Mouse (Mus musculus): Measurements from ENCODE around the gene Cacna1f. TPM values are rescaled to one million over a fixed set of nuclear protein-coding genes. Genes with fewer than 3 reads are reported as not detected.

Gene Cacna1f
- polyA plus RNA-seq, 1 experiment = 0.09 TPM

DNA sequence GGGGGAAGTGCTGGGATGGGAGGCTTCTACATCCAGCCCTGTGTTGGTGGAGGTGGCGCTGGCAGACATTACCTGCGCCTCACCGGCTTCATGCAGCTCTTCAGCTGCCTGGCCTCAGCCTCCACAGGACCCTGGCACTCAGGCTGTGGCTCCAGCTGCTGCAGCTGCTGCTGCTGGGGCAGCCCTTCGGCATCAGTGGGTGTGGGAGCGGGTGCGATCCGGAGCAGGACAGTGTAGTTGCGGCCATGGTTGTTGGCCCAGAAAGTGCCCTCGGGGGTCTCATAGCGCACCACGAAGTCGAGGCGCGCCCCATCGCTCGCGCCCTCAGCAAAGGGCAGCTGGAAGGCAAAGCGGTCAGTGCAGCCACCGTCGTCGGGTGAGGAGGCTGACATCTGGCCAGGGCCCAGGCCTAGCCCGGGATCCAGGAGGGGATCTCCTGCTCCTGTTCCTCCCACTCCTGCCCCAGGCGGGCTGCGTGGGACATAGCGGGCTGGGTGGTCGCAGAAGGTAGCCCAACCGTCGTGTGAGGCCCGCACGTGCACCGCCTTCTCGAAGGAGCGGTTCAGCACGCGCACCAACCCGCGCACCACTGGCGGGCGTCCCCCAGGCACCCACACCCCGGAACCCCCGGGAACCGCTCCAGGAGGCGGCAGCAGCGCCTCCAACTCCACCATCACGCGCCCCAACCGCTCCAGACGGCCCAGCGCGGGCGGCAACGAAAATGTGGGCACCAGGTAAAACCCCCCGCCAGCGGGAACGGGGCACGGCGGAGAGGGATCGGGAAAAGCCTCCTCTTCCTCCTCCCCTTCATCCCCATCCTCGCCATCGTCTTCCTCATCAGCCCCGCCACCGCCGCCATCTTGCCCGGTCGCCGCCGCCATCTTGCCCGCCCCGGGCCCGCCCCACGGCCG, 33.5 kb upstream of the Cacna1f start, which contains the start of gene Foxp3:
TSS of gene Foxp3 (plus strand) at position 469 of the 911 bp plus-strand sequence.
- peak within 1 kb of the TSS; percentile 94 for H3K27ac ChIP-seq (ENCODE audit: control insufficient read depth, insufficient read depth, low read depth, low read length)
- H3K36me3 ChIP-seq (ENCODE audit: control insufficient read depth, insufficient read depth, low read length) = no peaks in the 10 kb centered on the region
- peaks cover 4% of the 10 kb centered on the region for H3K4me1 ChIP-seq (ENCODE audit: control insufficient read depth, insufficient read depth, low read length)
- H3K4me3 ChIP-seq (ENCODE audit: control insufficient read depth, low read depth, low read length) = peak within 1 kb of the TSS; percentile 82
- no peak for TF ChIP-seq CTCF (IDR thresholded peaks at IDR 0.05; ENCODE audit: control insufficient read depth, insufficient read depth, insufficient replicate concordance, low read depth, low read length)
- 0 out of 2 replicates have a peak, but pooled peaks have one; percentile 20 for TF ChIP-seq POLR2A (IDR thresholded peaks at IDR 0.05; ENCODE audit: control insufficient read depth, low read depth, low read length)
- H3K27me3 ChIP-seq (ENCODE audit: control insufficient read depth, insufficient read depth, low read length) = no peaks in the 10 kb centered on the region

- Histone ChIP-seq H3K27me3 (ENCODE audit: control insufficient read depth, insufficient read depth, low read length) (no peaks in the 10 kb centered on the region), H3K4me3 (ENCODE audit: control insufficient read depth, low read depth, low read length) (peak within 1 kb of the TSS; percentile 82), H3K4me1 (ENCODE audit: control insufficient read depth, insufficient read depth, low read length) (peaks cover 4% of the 10 kb centered on the region), H3K27ac (ENCODE audit: control insufficient read depth, insufficient read depth, low read depth, low read length) (peak within 1 kb of the TSS; percentile 94), H3K36me3 (ENCODE audit: control insufficient read depth, insufficient read depth, low read length) (no peaks in the 10 kb centered on the region)
- TF ChIP-seq CTCF (IDR thresholded peaks at IDR 0.05; ENCODE audit: control insufficient read depth, insufficient read depth, insufficient replicate concordance, low read depth, low read length) = no peak
- peak; percentile 45 for TF ChIP-seq POLR2A (IDR thresholded peaks at IDR 0.05; ENCODE audit: control insufficient read depth, low read depth, low read length)
These were observed 32.6 kb upstream of the Cacna1f start, which contains the start of gene Ppp1r3f for GRCm38 (mm10) chrX:7574087-7574884. Gene Ppp1r3f, minus strand, starts transcription at chrX:7574283.

- H3K4me1 ChIP-seq (ENCODE audit: control insufficient read depth, insufficient read depth, low read length) = peaks cover 4% of the 10 kb centered on the region
- TF ChIP-seq POLR2A (IDR thresholded peaks at IDR 0.05; ENCODE audit: control insufficient read depth, low read depth, low read length) (no peak), CTCF (IDR thresholded peaks at IDR 0.05; ENCODE audit: control insufficient read depth, insufficient read depth, insufficient replicate concordance, low read depth, low read length) (no peak)
- H3K27ac ChIP-seq (ENCODE audit: control insufficient read depth, insufficient read depth, low read depth, low read length) = peak overlapping the region; percentile 86
- peak overlapping the region; percentile 82 for H3K4me3 ChIP-seq (ENCODE audit: control insufficient read depth, low read depth, low read length)
- no peaks in the 10 kb centered on the region for H3K36me3 ChIP-seq (ENCODE audit: control insufficient read depth, insufficient read depth, low read length)
- no peaks in the 10 kb centered on the region for H3K27me3 ChIP-seq (ENCODE audit: control insufficient read depth, insufficient read depth, low read length)
These were observed 32.0 kb upstream of the Cacna1f start for GRCm38 (mm10) chrX:7574885-7575231.

DNA sequence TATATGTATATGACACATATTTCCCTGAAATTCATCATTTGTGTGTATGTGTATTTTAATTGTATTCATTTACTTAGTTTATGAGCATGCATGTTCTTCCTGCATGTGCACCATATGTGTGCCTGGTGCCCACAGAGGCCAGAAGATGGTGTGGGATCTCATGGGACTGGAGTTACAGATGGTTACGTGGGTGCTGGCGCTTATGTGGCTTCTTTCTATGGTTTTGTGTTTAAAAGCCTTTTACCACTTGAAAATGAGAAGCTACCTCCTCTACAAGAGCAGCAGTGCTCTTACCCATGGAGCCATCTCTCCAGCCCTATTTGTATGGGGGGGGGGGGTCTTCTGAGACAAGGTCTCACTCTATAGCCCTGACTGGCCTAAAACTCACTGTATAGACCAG, 25.7 kb upstream of the Cacna1f start:
- TF ChIP-seq CTCF (IDR thresholded peaks at IDR 0.05; ENCODE audit: control insufficient read depth, insufficient read depth, insufficient replicate concordance, low read depth, low read length) (no peak), POLR2A (IDR thresholded peaks at IDR 0.05; ENCODE audit: control insufficient read depth, low read depth, low read length) (no peak)
- no peaks in the 10 kb centered on the region for H3K36me3 ChIP-seq (ENCODE audit: control insufficient read depth, insufficient read depth, low read length)

DNA sequence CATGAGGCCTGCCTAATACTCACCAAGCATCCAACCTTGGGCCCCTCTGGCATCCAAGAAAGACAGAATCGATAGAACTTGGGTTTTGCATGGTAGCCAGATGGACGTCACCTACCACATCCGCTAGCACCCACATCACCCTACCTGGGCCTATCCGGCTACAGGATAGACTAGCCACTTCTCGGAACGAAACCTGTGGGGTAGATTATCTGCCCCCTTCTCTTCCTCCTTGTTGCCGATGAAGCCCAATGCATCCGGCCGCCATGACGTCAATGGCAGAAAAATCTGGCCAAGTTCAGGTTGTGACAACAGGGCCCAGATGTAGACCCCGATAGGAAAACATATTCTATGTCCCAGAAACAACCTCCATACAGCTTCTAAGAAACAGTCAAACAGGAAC, 23.0 kb upstream of the Cacna1f start:
- H3K36me3 ChIP-seq (ENCODE audit: control insufficient read depth, insufficient read depth, low read length) = no peaks in the 10 kb centered on the region
- no peaks in the 10 kb centered on the region for H3K4me1 ChIP-seq (ENCODE audit: control insufficient read depth, insufficient read depth, low read length)
- TF ChIP-seq CTCF (IDR thresholded peaks at IDR 0.05; ENCODE audit: control insufficient read depth, insufficient read depth, insufficient replicate concordance, low read depth, low read length) = no peak
- H3K27me3 ChIP-seq (ENCODE audit: control insufficient read depth, insufficient read depth, low read length) = no peaks in the 10 kb centered on the region
- H3K27ac ChIP-seq (ENCODE audit: control insufficient read depth, insufficient read depth, low read depth, low read length) = no peak overlapping the region
- H3K4me3 ChIP-seq (ENCODE audit: control insufficient read depth, low read depth, low read length) = no peak overlapping the region

More for the DNA sequence above, 25.7 kb upstream of the Cacna1f start:
- no peaks in the 10 kb centered on the region for H3K27me3 ChIP-seq (ENCODE audit: control insufficient read depth, insufficient read depth, low read length)
- no peak overlapping the region for H3K4me3 ChIP-seq (ENCODE audit: control insufficient read depth, low read depth, low read length)
- no peak overlapping the region for H3K27ac ChIP-seq (ENCODE audit: control insufficient read depth, insufficient read depth, low read depth, low read length)
- no peaks in the 10 kb centered on the region for H3K4me1 ChIP-seq (ENCODE audit: control insufficient read depth, insufficient read depth, low read length)

- no peaks in the 10 kb centered on the region for H3K27me3 ChIP-seq (ENCODE audit: control insufficient read depth, insufficient read depth, low read length)
- no peaks in the 10 kb centered on the region for H3K4me1 ChIP-seq (ENCODE audit: control insufficient read depth, insufficient read depth, low read length)
- no peak overlapping the region for H3K4me3 ChIP-seq (ENCODE audit: control insufficient read depth, low read depth, low read length)
- no peak for TF ChIP-seq CTCF (IDR thresholded peaks at IDR 0.05; ENCODE audit: control insufficient read depth, insufficient read depth, insufficient replicate concordance, low read depth, low read length)
- no peak for TF ChIP-seq POLR2A (IDR thresholded peaks at IDR 0.05; ENCODE audit: control insufficient read depth, low read depth, low read length)
- H3K27ac ChIP-seq (ENCODE audit: control insufficient read depth, insufficient read depth, low read depth, low read length) = no peak overlapping the region
- H3K36me3 ChIP-seq (ENCODE audit: control insufficient read depth, insufficient read depth, low read length) = no peaks in the 10 kb centered on the region
These were observed 20.5 kb upstream of the Cacna1f start for GRCm38 (mm10) chrX:7586356-7586755.

DNA sequence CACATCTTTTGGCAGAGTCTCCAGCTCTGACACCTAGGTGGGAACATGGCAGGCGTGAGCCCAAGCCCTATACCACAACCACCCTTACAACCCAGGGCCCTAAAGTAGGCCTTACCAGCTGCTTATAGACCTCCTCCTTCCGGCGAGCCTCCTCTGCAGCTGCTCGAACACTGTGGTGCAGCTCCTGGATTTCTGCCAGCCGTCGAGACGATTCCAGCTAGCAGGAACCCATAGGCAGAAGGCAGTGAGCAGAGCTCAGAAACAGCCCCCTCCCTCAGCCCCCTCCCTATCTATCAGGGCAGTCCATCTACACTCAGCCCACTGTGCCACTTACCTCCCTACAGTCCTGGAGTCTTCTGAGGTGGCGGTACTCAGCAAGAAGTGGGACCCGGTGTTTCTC, 11.5 kb upstream of the Cacna1f start:
- TF ChIP-seq POLR2A (IDR thresholded peaks at IDR 0.05; ENCODE audit: control insufficient read depth, low read depth, low read length) (no peak), CTCF (IDR thresholded peaks at IDR 0.05; ENCODE audit: control insufficient read depth, insufficient read depth, insufficient replicate concordance, low read depth, low read length) (no peak)
- Histone ChIP-seq H3K27me3 (ENCODE audit: control insufficient read depth, insufficient read depth, low read length) (no peaks in the 10 kb centered on the region), H3K4me3 (ENCODE audit: control insufficient read depth, low read depth, low read length) (no peak overlapping the region), H3K4me1 (ENCODE audit: control insufficient read depth, insufficient read depth, low read length) (no peaks in the 10 kb centered on the region), H3K27ac (ENCODE audit: control insufficient read depth, insufficient read depth, low read depth, low read length) (no peak overlapping the region), H3K36me3 (ENCODE audit: control insufficient read depth, insufficient read depth, low read length) (no peaks in the 10 kb centered on the region)
